Mouse (Mus musculus): ENCODE results near the gene Dock2. TPM values are rescaled to one million over a fixed set of nuclear protein-coding genes. Genes with fewer than 3 reads are reported as not detected.

The Dock2 gene
- polyA plus RNA-seq, 1 experiment from 2014 or later: 1.1 TPM

GRCm38 (mm10) chr11:34530971-34531370, 252.7 kb downstream of the Dock2 start:
- Histone ChIP-seq H3K9ac (ENCODE audit: low read depth, low read length) (no peak overlapping the region), H3K4me2 (replicated peaks; ENCODE audit: low read depth, low read length) (no peak overlapping the region), H3K4me3 (ENCODE audit: low read length) (no peak overlapping the region), H3K4me1 (ENCODE audit: control insufficient read depth, insufficient read depth, low read length) (no peaks in the 10 kb centered on the region), H3K27me3 (ENCODE audit: control insufficient read depth, insufficient read depth, low read length) (no peaks in the 10 kb centered on the region), H3K36me3 (ENCODE audit: control insufficient read depth, insufficient read depth, low read length) (no peaks in the 10 kb centered on the region), H3K9me3 (ENCODE audit: control insufficient read depth, low read length) (no peaks in the 10 kb centered on the region), H3K27ac (ENCODE audit: low read depth, low read length) (no peak overlapping the region)
- no peak for ATAC-seq (ENCODE audit: low FRiP score, low TSS enrichment)
- WGBS: 88% methylated on average over 3 of the region's 3 CpGs

GRCm38 (mm10) chr11:34528006-34528405, 255.7 kb downstream of the Dock2 start:
- H3K27ac ChIP-seq (ENCODE audit: low read depth, low read length): no peak overlapping the region
- no peaks in the 10 kb centered on the region for H3K27me3 ChIP-seq (ENCODE audit: control insufficient read depth, insufficient read depth, low read length)
- 86% methylated on average over 4 of the region's 4 CpGs for WGBS
- no peak overlapping the region for H3K4me3 ChIP-seq (ENCODE audit: low read length)
- no peaks in the 10 kb centered on the region for H3K4me1 ChIP-seq (ENCODE audit: control insufficient read depth, insufficient read depth, low read length)
- H3K36me3 ChIP-seq (ENCODE audit: control insufficient read depth, insufficient read depth, low read length): no peaks in the 10 kb centered on the region
- no peak overlapping the region for H3K9ac ChIP-seq (ENCODE audit: low read depth, low read length)
- ATAC-seq (ENCODE audit: low FRiP score, low TSS enrichment): no peak
- no peak overlapping the region for H3K4me2 ChIP-seq (replicated peaks; ENCODE audit: low read depth, low read length)
- H3K9me3 ChIP-seq (ENCODE audit: control insufficient read depth, low read length): no peaks in the 10 kb centered on the region

DNA sequence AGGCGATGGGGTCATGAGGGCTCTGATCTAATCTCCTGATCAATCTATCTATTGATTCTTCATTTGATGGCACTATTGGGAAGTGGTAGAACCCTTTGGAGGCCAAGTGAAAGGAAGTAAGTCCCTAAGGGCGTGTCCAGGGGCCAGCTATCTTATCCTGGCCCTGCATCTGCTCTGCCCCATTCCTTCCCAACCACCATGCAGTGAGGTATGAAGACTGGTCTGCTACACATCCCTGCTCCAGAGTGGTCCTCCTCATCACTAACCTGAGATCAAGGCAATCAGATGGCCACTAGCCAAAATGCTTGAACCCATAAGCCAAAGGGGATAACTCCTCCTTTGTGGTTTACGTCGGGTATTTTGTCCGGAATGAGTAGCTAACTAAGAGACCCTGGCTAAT, 256.5 kb downstream of the Dock2 start:
- 93% methylated on average over 5 of the region's 5 CpGs for WGBS
- Histone ChIP-seq H3K9me3 (ENCODE audit: control insufficient read depth, low read length) (no peaks in the 10 kb centered on the region), H3K9ac (ENCODE audit: low read depth, low read length) (no peak overlapping the region), H3K4me1 (ENCODE audit: control insufficient read depth, insufficient read depth, low read length) (no peaks in the 10 kb centered on the region), H3K27me3 (ENCODE audit: control insufficient read depth, insufficient read depth, low read length) (no peaks in the 10 kb centered on the region), H3K36me3 (ENCODE audit: control insufficient read depth, insufficient read depth, low read length) (no peaks in the 10 kb centered on the region), H3K4me3 (ENCODE audit: low read length) (no peak overlapping the region), H3K27ac (ENCODE audit: low read depth, low read length) (no peak overlapping the region), H3K4me2 (replicated peaks; ENCODE audit: low read depth, low read length) (no peak overlapping the region)
- no peak for ATAC-seq (ENCODE audit: low FRiP score, low TSS enrichment)

- 78% methylated on average over 7 of the region's 7 CpGs for WGBS
- H3K4me3 ChIP-seq (ENCODE audit: low read length): no peak overlapping the region
- no peak overlapping the region for H3K27ac ChIP-seq (ENCODE audit: low read depth, low read length)
- no peak for ATAC-seq (ENCODE audit: low FRiP score, low TSS enrichment)
- no peaks in the 10 kb centered on the region for H3K36me3 ChIP-seq (ENCODE audit: control insufficient read depth, insufficient read depth, low read length)
- H3K4me2 ChIP-seq (replicated peaks; ENCODE audit: low read depth, low read length): no peak overlapping the region
- no peak overlapping the region for H3K9ac ChIP-seq (ENCODE audit: low read depth, low read length)
- H3K9me3 ChIP-seq (ENCODE audit: control insufficient read depth, low read length): no peaks in the 10 kb centered on the region
- no peaks in the 10 kb centered on the region for H3K4me1 ChIP-seq (ENCODE audit: control insufficient read depth, insufficient read depth, low read length)
- H3K27me3 ChIP-seq (ENCODE audit: control insufficient read depth, insufficient read depth, low read length): no peaks in the 10 kb centered on the region
Measured at GRCm38 (mm10) chr11:34525096-34525891, 258.4 kb downstream of the Dock2 start.

DNA sequence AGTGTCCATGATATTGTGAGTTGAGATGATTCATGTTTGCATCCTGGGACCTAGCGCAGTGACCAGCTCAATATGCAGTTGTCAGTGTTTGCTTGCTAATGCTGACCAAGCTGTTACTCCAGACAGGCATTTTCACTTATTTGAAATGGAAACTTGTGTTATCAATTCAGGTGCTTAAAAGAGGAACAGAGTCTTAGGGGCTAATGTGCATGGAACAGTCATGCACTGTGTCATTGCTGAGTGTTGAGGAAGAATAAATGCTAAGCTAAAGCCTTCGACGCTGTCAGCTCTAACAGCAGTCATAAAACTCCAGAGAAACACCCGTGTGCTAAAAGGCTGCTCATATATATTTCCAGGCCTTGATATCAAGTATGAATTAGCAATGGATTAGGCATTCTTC, 259.1 kb downstream of the Dock2 start:
- H3K4me2 ChIP-seq (replicated peaks; ENCODE audit: low read depth, low read length): no peak overlapping the region
- no peaks in the 10 kb centered on the region for H3K27me3 ChIP-seq (ENCODE audit: control insufficient read depth, insufficient read depth, low read length)
- H3K9me3 ChIP-seq (ENCODE audit: control insufficient read depth, low read length): no peaks in the 10 kb centered on the region
- no peak overlapping the region for H3K4me3 ChIP-seq (ENCODE audit: low read length)
- H3K27ac ChIP-seq (ENCODE audit: low read depth, low read length): no peak overlapping the region
- H3K9ac ChIP-seq (ENCODE audit: low read depth, low read length): no peak overlapping the region
- ATAC-seq (ENCODE audit: low FRiP score, low TSS enrichment): no peak
- 81% methylated on average over 4 of the region's 4 CpGs for WGBS
- no peaks in the 10 kb centered on the region for H3K36me3 ChIP-seq (ENCODE audit: control insufficient read depth, insufficient read depth, low read length)
- no peaks in the 10 kb centered on the region for H3K4me1 ChIP-seq (ENCODE audit: control insufficient read depth, insufficient read depth, low read length)

- H3K4me3 ChIP-seq (ENCODE audit: low read length): no peak overlapping the region
- no peak for ATAC-seq (ENCODE audit: low FRiP score, low TSS enrichment)
- WGBS: 65% methylated on average over 5 of the region's 5 CpGs
Measured at GRCm38 (mm10) chr11:34518566-34518965, 265.1 kb downstream of the Dock2 start.

DNA sequence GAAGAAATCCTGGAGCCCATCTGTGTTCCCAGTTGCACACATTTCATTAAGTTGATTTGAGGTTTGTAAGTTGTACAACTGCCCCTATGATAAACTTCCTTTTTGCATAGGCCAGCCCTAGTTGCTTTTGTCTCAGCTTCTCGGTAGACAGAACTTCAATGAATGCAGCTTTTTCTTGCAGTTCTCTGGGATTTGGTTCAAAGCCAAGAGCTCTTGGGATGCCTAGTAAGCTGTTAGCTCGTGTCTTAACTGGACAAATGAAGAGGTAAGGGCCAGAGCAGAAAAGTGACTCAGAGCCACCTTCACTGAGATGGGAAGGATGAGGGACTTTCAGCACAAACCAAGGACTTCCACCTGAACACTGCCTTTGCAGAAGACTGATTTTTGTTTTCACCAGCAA, 266.7 kb downstream of the Dock2 start:
- Histone ChIP-seq H3K4me3 (ENCODE audit: low read length) (no peak overlapping the region), H3K4me1 (ENCODE audit: control insufficient read depth, insufficient read depth, low read length) (no peaks in the 10 kb centered on the region), H3K36me3 (ENCODE audit: control insufficient read depth, insufficient read depth, low read length) (no peaks in the 10 kb centered on the region), H3K9me3 (ENCODE audit: control insufficient read depth, low read length) (no peaks in the 10 kb centered on the region), H3K4me2 (replicated peaks; ENCODE audit: low read depth, low read length) (no peak overlapping the region), H3K27ac (ENCODE audit: low read depth, low read length) (no peak overlapping the region), H3K9ac (ENCODE audit: low read depth, low read length) (no peak overlapping the region), H3K27me3 (ENCODE audit: control insufficient read depth, insufficient read depth, low read length) (no peaks in the 10 kb centered on the region)
- WGBS: 72% methylated on average over 2 of the region's 2 CpGs
- ATAC-seq (ENCODE audit: low FRiP score, low TSS enrichment): no peak

More at GRCm38 (mm10) chr11:34518566-34518965, 265.1 kb downstream of the Dock2 start:
- Histone ChIP-seq H3K4me1 (ENCODE audit: control insufficient read depth, insufficient read depth, low read length) (no peaks in the 10 kb centered on the region), H3K36me3 (ENCODE audit: control insufficient read depth, insufficient read depth, low read length) (no peaks in the 10 kb centered on the region), H3K9ac (ENCODE audit: low read depth, low read length) (no peak overlapping the region), H3K27me3 (ENCODE audit: control insufficient read depth, insufficient read depth, low read length) (no peaks in the 10 kb centered on the region), H3K4me2 (replicated peaks; ENCODE audit: low read depth, low read length) (no peak overlapping the region), H3K27ac (ENCODE audit: low read depth, low read length) (no peak overlapping the region), H3K9me3 (ENCODE audit: control insufficient read depth, low read length) (no peaks in the 10 kb centered on the region)

GRCm38 (mm10) chr11:34515301-34515700, 268.4 kb downstream of the Dock2 start:
- H3K4me3 ChIP-seq (ENCODE audit: low read length): no peak overlapping the region
- H3K36me3 ChIP-seq (ENCODE audit: control insufficient read depth, insufficient read depth, low read length): no peaks in the 10 kb centered on the region
- H3K27me3 ChIP-seq (ENCODE audit: control insufficient read depth, insufficient read depth, low read length): no peaks in the 10 kb centered on the region
- H3K9me3 ChIP-seq (ENCODE audit: control insufficient read depth, low read length): no peaks in the 10 kb centered on the region
- WGBS: 60% methylated on average over 4 of the region's 4 CpGs
- H3K27ac ChIP-seq (ENCODE audit: low read depth, low read length): no peak overlapping the region
- H3K4me2 ChIP-seq (replicated peaks; ENCODE audit: low read depth, low read length): no peak overlapping the region
- no peak overlapping the region for H3K9ac ChIP-seq (ENCODE audit: low read depth, low read length)
- no peak for ATAC-seq (ENCODE audit: low FRiP score, low TSS enrichment)
- no peaks in the 10 kb centered on the region for H3K4me1 ChIP-seq (ENCODE audit: control insufficient read depth, insufficient read depth, low read length)

DNA sequence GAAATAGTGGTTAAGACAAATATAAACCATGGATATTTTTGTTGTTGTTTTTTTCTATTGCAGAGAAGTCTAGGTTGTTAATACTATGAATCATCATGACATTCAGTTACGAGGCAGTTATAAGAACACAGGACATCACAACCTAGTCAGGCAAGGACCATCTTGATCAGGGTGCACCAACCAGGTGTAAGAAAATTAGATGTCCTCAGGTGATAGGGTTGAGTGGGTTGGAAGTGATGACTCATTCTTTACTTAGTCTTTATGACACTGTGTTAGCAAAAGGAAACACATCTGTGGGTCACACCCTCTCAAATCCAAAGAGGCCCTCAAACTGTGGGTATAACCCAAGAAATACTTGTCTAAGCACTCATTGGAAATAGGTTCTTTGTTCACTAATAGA, 277.3 kb downstream of the Dock2 start:
- Histone ChIP-seq H3K4me1 (ENCODE audit: control insufficient read depth, insufficient read depth, low read length) (no peaks in the 10 kb centered on the region), H3K36me3 (ENCODE audit: control insufficient read depth, insufficient read depth, low read length) (no peaks in the 10 kb centered on the region), H3K9ac (ENCODE audit: low read depth, low read length) (no peak overlapping the region), H3K4me3 (ENCODE audit: low read length) (no peak overlapping the region), H3K9me3 (ENCODE audit: control insufficient read depth, low read length) (no peaks in the 10 kb centered on the region), H3K27me3 (ENCODE audit: control insufficient read depth, insufficient read depth, low read length) (no peaks in the 10 kb centered on the region), H3K27ac (ENCODE audit: low read depth, low read length) (no peak overlapping the region), H3K4me2 (replicated peaks; ENCODE audit: low read depth, low read length) (no peak overlapping the region)
- ATAC-seq (ENCODE audit: low FRiP score, low TSS enrichment): no peak
- 69% methylated on average over 1 of the region's 1 CpGs for WGBS
